Mouse (Mus musculus) heart, adult 2 months (tissue): ENCODE measurements around the gene Fam193a.

Experiments
- CTCF ChIP-seq: fragments of 200-600 bp; IDR thresholded peaks from 2 replicates; pipeline ENCODE4 v1.8.1; 2022; ENCODE audit warnings: antibody characterized with exemption, mild to moderate bottlenecking, moderate library complexity
- POLR2A ChIP-seq: fragments of 200-500 bp; IDR thresholded peaks from 2 replicates; pipeline ENCODE4 v1.6.1; 2011; ENCODE audit warnings: mild to moderate bottlenecking, low read depth, low read length, control low read depth; ENCODE audit not compliant: insufficient read depth

DNA sequence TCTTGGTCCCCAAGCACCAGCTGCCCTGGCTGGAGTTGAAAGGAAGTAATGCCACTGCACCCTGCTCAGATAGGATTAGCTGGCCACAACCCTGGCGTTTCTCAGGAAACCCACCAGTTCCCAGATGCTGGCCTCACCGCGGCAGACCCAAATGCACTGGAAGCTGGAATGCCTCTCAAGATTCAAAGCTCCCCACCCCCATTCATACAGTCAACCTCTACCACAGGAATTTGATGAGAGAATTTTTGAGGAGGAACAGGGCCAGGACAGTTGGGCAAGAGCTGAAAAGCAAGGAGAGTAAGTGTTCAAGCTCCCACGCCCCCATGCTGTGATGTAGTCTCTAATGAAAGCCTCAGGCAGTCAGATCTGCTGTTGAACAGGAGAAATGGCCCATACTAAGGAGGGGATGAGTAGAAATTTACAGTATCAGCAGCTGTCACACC is 43.5 kb upstream of the Fam193a start:
- TF ChIP-seq POLR2A (no peak), CTCF (no peak)
